Mouse (Mus musculus) cerebellum, adult 9-10 months (tissue): ENCODE measurements at regions not wholly inside any gene's neighbourhood (a gene's known extent, or its start where the extent isn't known, plus 50 kb on each side); places are given as distances from the start of the nearest gene placed in this dataset.

Experiments
- DNase-seq: peaks from one replicate; pipeline ENCODE4 v3.0.0; 2022

- no peak for DNase-seq
Measured at GRCm38 (mm10) chr4:55603821-55604435, 71.7 kb upstream of the Klf4 start.

- no peak for DNase-seq
Measured at GRCm38 (mm10) chr4:55595203-55595602, 62.9 kb upstream of the Klf4 start.

GRCm38 (mm10) chr4:55594699-55595098 is 62.4 kb upstream of the Klf4 start:
- no peak for DNase-seq

- DNase-seq: no peak
Measured at GRCm38 (mm10) chr4:55593132-55593531, 60.9 kb upstream of the Klf4 start.

- DNase-seq: no peak
Measured at GRCm38 (mm10) chr4:55586212-55586611, 53.9 kb upstream of the Klf4 start.

GRCm38 (mm10) chr4:55583589-55583988 is 51.3 kb upstream of the Klf4 start:
- no peak for DNase-seq
